Mouse (Mus musculus) neural tube, embryonic 14.5 days (tissue): ENCODE measurements around the gene Tmem170b. TPM values are rescaled to one million over a fixed set of nuclear protein-coding genes. Genes with fewer than 3 reads are reported as not detected.

Experiments
- ATAC-seq: fragments of 200-750 bp; cut with Nextera tagmentation; 2 replicates; pipeline ENCODE4 v1.8.0; 2017; ENCODE audit warnings: low read depth, mild to moderate bottlenecking, moderate TSS enrichment, moderate library complexity
- H3K27ac ChIP-seq: fragments of 300-500 bp; sonication (generic); 2 replicates; pipeline ENCODE4 v1.5.1; 2014; ENCODE audit warnings: low read depth, mild to moderate bottlenecking, control low read depth, low read length, moderate library complexity, mixed read lengths
- H3K27me3 ChIP-seq: fragments of 300-500 bp; sonication (generic); 2 replicates; pipeline ENCODE4 v1.6.1; 2014; ENCODE audit warnings: low read length; ENCODE audit not compliant: control insufficient read depth, insufficient read depth
- H3K36me3 ChIP-seq: fragments of 300-500 bp; sonication (generic); 2 replicates; pipeline ENCODE4 v1.6.1; 2014; ENCODE audit warnings: low read length, mixed read lengths; ENCODE audit not compliant: control insufficient read depth, insufficient read depth
- H3K4me1 ChIP-seq: fragments of 300-500 bp; sonication (generic); 2 replicates; pipeline ENCODE4 v1.6.1; 2014; ENCODE audit warnings: low read length; ENCODE audit not compliant: control insufficient read depth, insufficient read depth
- H3K4me2 ChIP-seq: fragments of 300-500 bp; sonication (generic); 2 replicates; pipeline ENCODE4 v1.6.1; 2014; ENCODE audit warnings: mild to moderate bottlenecking, low read depth, low read length, control low read depth
- H3K4me3 ChIP-seq: fragments of 300-500 bp; sonication (generic); 2 replicates; pipeline ENCODE4 v1.5.1; 2014; ENCODE audit warnings: low read depth, low read length, control low read depth, mixed read lengths
- H3K9ac ChIP-seq: fragments of 300-500 bp; sonication (generic); replicated peaks from 2 replicates; pipeline ENCODE4 v1.6.1; 2014; ENCODE audit warnings: low read depth, mild to moderate bottlenecking, control low read depth, low read length, mixed read lengths
- H3K9me3 ChIP-seq: fragments of 300-500 bp; sonication (generic); 2 replicates; pipeline ENCODE4 v1.6.1; 2016; ENCODE audit warnings: low read length; ENCODE audit not compliant: control insufficient read depth
- whole genome bisulfite sequencing: fragments of 180-500 bp; shearing (Covaris S2); extraction: QIAGEN DNeasy Blood & Tissue Kit; methylation state at CpG from one replicate; pipeline ENCODE4 v1.1.7; 2014; 5-methylcytosine and 5-hydroxymethylcytosine counted together
- polyA plus RNA-seq: library from polyadenylated mRNA; unstranded; fragments of >200 nt; fragmentation: Nextera tagmentation; extraction: Ambion mirVana; gene quantifications from 2 replicates; pipeline ENCODE4 v1.2.1, GENCODE M21; 2014

The Tmem170b gene
- polyA plus RNA-seq, 1 experiment from 2014 or later: 68.1 TPM

DNA sequence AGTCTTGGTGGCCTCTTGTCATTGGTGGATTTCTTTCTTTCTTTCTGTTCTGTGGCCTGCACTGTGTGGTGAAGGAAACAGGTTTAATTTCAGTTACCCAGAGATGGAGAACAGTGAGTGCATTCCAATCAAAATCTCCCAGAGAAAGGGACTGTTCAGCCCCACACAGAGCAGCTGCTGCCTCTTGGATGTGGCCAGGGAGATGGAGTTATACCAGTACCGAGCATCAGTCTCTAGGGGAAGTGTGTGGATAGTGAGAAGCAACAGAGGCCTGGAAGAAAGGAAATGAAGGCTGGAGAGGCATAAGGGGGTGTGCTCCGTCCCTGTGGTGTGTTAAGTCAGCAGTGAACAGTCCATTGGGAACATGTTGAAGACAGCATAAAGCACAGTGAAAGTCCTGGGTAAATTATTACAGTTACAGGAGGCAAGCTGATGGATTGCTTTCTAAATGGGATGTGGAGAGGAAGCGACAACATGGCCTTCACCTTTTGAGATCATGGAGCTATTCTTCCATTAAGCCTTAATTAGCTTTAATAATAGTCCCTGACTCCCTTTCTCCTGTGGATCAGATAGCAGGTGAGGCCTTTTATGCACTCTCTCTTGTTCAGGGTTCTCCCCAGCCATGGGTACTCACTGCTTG is 21.7 kb downstream of the Tmem170b start:
- ATAC-seq: 0 out of 2 replicates have a peak, but pooled peaks have one; percentile 14
- 42% methylated on average over 3 of the region's 3 CpGs for WGBS
- 0 out of 2 replicates have a peak overlapping the region, but pooled peaks have one; percentile 39 for H3K27ac ChIP-seq
- no peaks in the 10 kb centered on the region for H3K9me3 ChIP-seq
- peaks cover 4% of the 10 kb centered on the region for H3K36me3 ChIP-seq
- H3K4me2 ChIP-seq: no peak overlapping the region
- no peak overlapping the region for H3K4me3 ChIP-seq
- peaks cover 8% of the 10 kb centered on the region; the same call in 1 of the 2 replicates for H3K4me1 ChIP-seq
- no peak overlapping the region for H3K9ac ChIP-seq
- H3K27me3 ChIP-seq: no peaks in the 10 kb centered on the region

DNA sequence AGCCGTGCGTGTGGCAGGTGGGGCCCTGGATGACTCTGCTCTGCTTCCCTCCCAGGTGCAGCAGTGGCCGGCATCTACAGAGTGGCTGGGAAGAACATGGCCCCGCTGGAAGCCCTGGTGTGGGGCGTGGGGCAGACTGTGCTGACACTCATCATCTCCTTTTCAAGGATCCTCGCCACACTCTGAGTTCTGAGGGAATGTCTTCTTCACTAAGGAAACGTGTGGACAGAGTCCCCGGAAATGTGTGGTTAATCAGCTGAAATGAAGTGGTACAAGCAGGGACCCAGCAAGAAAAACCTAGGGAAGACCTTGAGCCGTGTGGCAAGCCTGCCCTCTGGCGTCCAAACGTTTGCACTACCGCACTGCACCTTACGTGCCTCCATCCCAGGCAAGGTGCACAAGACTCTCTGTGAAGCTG is 28.7 kb downstream of the Tmem170b start:
- Histone ChIP-seq H3K9me3 (no peaks in the 10 kb centered on the region), H3K4me3 (no peak overlapping the region), H3K27ac (no peak overlapping the region), H3K4me2 (no peak overlapping the region), H3K36me3 (no peaks in the 10 kb centered on the region), H3K27me3 (no peaks in the 10 kb centered on the region), H3K4me1 (no peaks in the 10 kb centered on the region), H3K9ac (no peak overlapping the region)
- peak; percentile 68 for ATAC-seq
- WGBS: 25% methylated on average over 13 of the region's 13 CpGs

DNA sequence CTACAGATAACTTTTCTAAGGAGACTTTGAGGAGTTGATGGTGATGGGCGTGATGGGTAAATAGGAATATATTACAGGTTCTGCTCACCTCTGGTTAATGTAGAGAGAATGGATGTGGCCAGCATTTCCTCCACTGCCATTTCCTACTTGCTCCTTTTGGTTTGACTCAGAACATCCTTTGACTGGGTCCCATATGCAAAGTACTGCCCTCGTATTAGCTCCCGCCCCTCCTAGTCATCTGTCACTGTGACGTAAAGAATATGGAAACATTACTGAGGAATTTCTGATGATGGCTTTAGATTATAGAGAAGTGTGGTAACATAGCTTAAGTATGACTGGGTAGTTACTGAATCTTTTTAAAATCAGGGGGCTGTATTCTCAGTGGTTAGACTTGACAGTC is 32.4 kb downstream of the Tmem170b start:
- Histone ChIP-seq H3K4me1 (no peaks in the 10 kb centered on the region), H3K9ac (no peak overlapping the region), H3K4me3 (no peak overlapping the region), H3K9me3 (no peaks in the 10 kb centered on the region), H3K4me2 (no peak overlapping the region), H3K27ac (no peak overlapping the region), H3K36me3 (no peaks in the 10 kb centered on the region), H3K27me3 (no peaks in the 10 kb centered on the region)
- WGBS: 92% methylated on average over 4 of the region's 4 CpGs
- ATAC-seq: no peak

GRCm38 (mm10) chr13:41642851-41643250 is 37.1 kb downstream of the Tmem170b start:
- H3K4me2 ChIP-seq: no peak overlapping the region
- H3K27ac ChIP-seq: no peak overlapping the region
- H3K4me3 ChIP-seq: no peak overlapping the region
- no peak overlapping the region for H3K9ac ChIP-seq
- no peaks in the 10 kb centered on the region for H3K9me3 ChIP-seq
- no peak; the same call in 1 of the 2 replicates for ATAC-seq
- no peaks in the 10 kb centered on the region for H3K36me3 ChIP-seq
- H3K4me1 ChIP-seq: no peaks in the 10 kb centered on the region
- 31% methylated on average over 6 of the region's 6 CpGs for WGBS
- H3K27me3 ChIP-seq: no peaks in the 10 kb centered on the region

GRCm38 (mm10) chr13:41643798-41644197 is 38.1 kb downstream of the Tmem170b start:
- H3K9ac ChIP-seq: no peak overlapping the region
- no peak overlapping the region for H3K27ac ChIP-seq
- H3K27me3 ChIP-seq: no peaks in the 10 kb centered on the region
- no peaks in the 10 kb centered on the region for H3K9me3 ChIP-seq
- H3K4me3 ChIP-seq: no peak overlapping the region
- peak; percentile 31; the same call in 1 of the 2 replicates for ATAC-seq
- WGBS: 72% methylated on average over 7 of the region's 7 CpGs
- H3K36me3 ChIP-seq: no peaks in the 10 kb centered on the region
- no peak overlapping the region for H3K4me2 ChIP-seq
- no peaks in the 10 kb centered on the region for H3K4me1 ChIP-seq

DNA sequence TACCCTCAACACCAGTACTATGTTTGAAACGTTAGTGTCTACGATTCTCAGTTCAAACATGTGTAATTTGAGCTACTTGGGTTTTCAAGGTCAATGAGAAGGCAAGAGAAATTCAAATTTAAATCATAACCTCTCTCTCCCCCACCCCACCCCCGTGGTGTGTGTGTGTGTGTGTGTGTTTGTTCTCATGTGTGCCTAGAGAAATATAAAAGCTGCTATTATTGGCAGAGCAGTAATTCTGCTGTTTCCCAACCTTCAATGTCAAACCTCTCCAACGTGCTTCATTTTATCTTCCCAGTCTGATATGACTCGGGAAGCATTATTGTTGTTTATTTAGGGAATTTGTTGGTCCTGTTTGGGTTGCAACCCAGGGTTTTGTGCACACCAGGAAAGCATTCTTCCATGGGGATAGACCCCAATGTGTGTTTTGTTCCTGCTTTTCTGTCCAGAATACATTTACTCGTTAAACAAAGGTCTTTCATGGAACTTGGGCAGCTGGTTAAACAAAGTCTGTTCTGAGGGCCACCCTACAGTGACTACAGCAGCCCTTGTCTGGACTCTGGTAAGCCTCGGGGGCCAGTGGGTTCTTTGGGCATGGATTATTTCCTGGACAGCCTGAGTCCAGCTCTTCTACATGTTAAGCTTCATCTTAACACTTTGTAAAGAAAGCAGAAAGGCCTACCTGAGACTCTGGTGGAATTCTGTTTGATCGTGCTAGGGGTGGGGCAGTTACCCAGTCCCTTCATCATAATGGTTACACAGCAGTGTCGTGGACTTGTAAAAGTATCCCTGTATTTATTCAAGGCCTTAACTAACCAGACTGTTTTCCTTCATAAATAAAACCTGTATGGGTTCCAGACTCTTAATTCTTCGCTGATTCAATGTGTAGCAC is 39.1 kb downstream of the Tmem170b start:
- no peak for ATAC-seq
- Histone ChIP-seq H3K4me2 (no peak overlapping the region), H3K4me1 (no peaks in the 10 kb centered on the region), H3K36me3 (no peaks in the 10 kb centered on the region), H3K27ac (no peak overlapping the region), H3K27me3 (no peaks in the 10 kb centered on the region), H3K9ac (no peak overlapping the region), H3K9me3 (no peaks in the 10 kb centered on the region), H3K4me3 (no peak overlapping the region)
- WGBS: 56% methylated on average over 10 of the region's 10 CpGs

GRCm38 (mm10) chr13:41645483-41645859 is 39.8 kb downstream of the Tmem170b start:
- Histone ChIP-seq H3K4me1 (no peaks in the 10 kb centered on the region), H3K27me3 (no peaks in the 10 kb centered on the region), H3K36me3 (no peaks in the 10 kb centered on the region), H3K9me3 (no peaks in the 10 kb centered on the region), H3K4me2 (no peak overlapping the region), H3K27ac (no peak overlapping the region), H3K4me3 (no peak overlapping the region), H3K9ac (no peak overlapping the region)
- WGBS: 81% methylated on average over 5 of the region's 5 CpGs
- ATAC-seq: no peak

DNA sequence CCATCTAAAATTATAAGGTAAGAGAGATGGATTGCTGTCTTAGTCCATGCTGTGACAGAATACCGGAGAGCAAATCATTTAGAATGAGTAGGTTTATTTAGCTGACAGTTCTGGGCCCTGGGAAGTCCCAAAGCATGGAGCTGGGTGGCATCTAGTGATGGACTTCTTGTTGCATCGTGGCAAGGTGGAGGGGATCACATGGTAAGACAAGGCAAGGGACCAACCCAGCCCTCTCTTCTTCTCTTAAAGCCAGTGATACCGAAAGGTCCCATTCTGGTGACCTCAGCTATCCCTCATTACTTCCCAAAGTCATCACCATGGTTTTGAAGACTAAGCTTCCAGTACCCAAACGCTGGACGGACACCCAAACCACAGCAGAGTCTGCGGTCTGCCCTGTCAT is 42.3 kb downstream of the Tmem170b start:
- Histone ChIP-seq H3K9me3 (no peaks in the 10 kb centered on the region), H3K27me3 (no peaks in the 10 kb centered on the region), H3K27ac (no peak overlapping the region), H3K4me1 (no peaks in the 10 kb centered on the region), H3K9ac (no peak overlapping the region), H3K4me2 (no peak overlapping the region), H3K36me3 (no peaks in the 10 kb centered on the region), H3K4me3 (no peak overlapping the region)
- WGBS: 87% methylated on average over 6 of the region's 6 CpGs
- ATAC-seq: no peak

DNA sequence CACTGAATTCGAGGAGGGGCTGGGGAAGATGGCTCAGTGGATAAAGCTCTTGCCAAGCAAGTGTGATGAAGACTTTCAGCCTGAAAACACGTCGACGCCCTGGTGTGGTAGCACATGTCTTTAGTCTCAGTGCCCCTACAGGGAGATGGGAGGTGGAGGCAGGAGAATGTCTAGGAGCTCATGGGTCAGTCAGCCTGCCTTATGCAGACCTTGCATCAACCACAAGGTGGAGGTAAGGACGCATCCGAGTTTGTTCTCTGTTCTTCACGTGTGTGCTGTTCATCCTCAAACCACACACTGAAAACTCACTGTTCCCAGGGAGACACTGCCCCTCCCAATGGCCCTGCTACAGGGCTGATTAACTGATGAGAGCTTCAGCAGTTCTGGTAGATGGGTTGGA is 45.0 kb downstream of the Tmem170b start:
- 87% methylated on average over 7 of the region's 7 CpGs for WGBS
- H3K9me3 ChIP-seq: no peaks in the 10 kb centered on the region
- no peaks in the 10 kb centered on the region for H3K4me1 ChIP-seq
- H3K36me3 ChIP-seq: no peaks in the 10 kb centered on the region
- ATAC-seq: no peak
- H3K27me3 ChIP-seq: no peaks in the 10 kb centered on the region
- no peak overlapping the region for H3K9ac ChIP-seq
- H3K4me3 ChIP-seq: no peak overlapping the region
- H3K27ac ChIP-seq: no peak overlapping the region
- no peak overlapping the region for H3K4me2 ChIP-seq
